Comparison of ENCODE assay signal across 15 mouse cellular contexts in the genomic region with DNA sequence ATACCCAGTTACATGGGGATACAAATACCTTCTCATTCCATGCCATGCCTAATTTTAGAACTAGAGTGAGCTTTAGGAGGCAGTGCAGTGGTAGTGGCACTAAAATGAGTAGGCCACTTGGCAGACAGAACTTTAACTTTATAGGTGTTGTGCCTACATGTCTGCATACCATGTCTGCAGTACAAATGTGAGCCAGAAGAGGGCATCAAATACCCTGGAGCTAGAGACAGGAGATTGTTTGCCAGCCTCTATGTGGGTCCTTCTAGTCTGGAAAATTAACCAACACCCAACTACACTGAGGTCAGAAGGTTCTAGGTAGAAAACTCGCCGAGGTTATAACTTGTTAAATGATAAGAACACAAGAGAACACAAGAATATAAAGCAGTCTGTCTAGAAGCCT. TPM values are rescaled to one million over a fixed set of nuclear protein-coding genes. Genes with fewer than 3 reads are reported as not detected.
A peak's percentile ranks its signal among the peaks of the same experiment; 100 is the strongest.
DNase-seq lines count a peak whose midpoint lies in the region; ATAC-seq and TF ChIP-seq lines count a peak whose summit lies in the region.
"Had no signal": no experiment of that assay in that cellular context is flagged by ENCODE, and none has a peak within 500 bp of the region (broad histone marks: within the 10 kb centered on the region; RNA-seq: fewer than 3 reads in every experiment).

No protein-coding gene starts in this region.

- H3K4me1 ChIP-seq in hindbrain, postnatal 0 days (ENCODE audit: insufficient read depth, low read length), result no peaks in the 10 kb centered on the region
- H3K4me1 ChIP-seq in hindbrain, embryonic 10.5 days (replicated peaks), result peaks cover 3% of the 10 kb centered on the region; the same call in 1 of the 2 replicates
- peaks cover 75% of the 10 kb centered on the region for H3K4me1 ChIP-seq in E14TG2a.4 (replicated peaks; ENCODE audit: low read depth, low read length)
- H3K4me1 ChIP-seq in limb, embryonic 11.5 days (ENCODE audit: control insufficient read depth, insufficient read depth, low read length), result no peaks in the 10 kb centered on the region
- H3K4me1 ChIP-seq: heart, embryonic 10.5 days had no signal

- no peaks in the 10 kb centered on the region for H3K9me3 ChIP-seq in hindbrain, postnatal 0 days (ENCODE audit: low read length)
- H3K9me3 ChIP-seq in hindbrain, embryonic 10.5 days, result no peaks in the 10 kb centered on the region
- H3K9me3 ChIP-seq in E14TG2a.4 (ENCODE audit: low read length), result no peaks in the 10 kb centered on the region
- no peaks in the 10 kb centered on the region for H3K9me3 ChIP-seq in limb, embryonic 11.5 days (ENCODE audit: control insufficient read depth, low read length)
- H3K9me3 ChIP-seq: embryonic facial prominence, embryonic 13.5 days; heart, embryonic 10.5 days had no signal

- H3K4me3 ChIP-seq in hindbrain, postnatal 0 days (ENCODE audit: low read length), result no peak overlapping the region
- H3K4me3 ChIP-seq in hindbrain, embryonic 10.5 days, result no peak overlapping the region
- 0 out of 2 replicates have a peak overlapping the region, but pooled peaks have one; percentile 90 for H3K4me3 ChIP-seq in E14TG2a.4 (replicated peaks; ENCODE audit: low read length)
- H3K4me3 ChIP-seq in limb, embryonic 11.5 days (ENCODE audit: low read depth, low read length), result no peak overlapping the region
- H3K4me3 ChIP-seq: embryonic facial prominence, embryonic 13.5 days; heart, embryonic 10.5 days had no signal

- 63% methylated on average over 2 of the region's 2 CpGs for WGBS in hindbrain, postnatal 0 days
- 71% methylated on average over 2 of the region's 2 CpGs for WGBS in hindbrain, embryonic 10.5 days
- WGBS in limb, embryonic 11.5 days, result 68% methylated on average over 2 of the region's 2 CpGs

- peak; percentile 58 for TF ChIP-seq CTCF in hindbrain, postnatal 0 days (IDR thresholded peaks at IDR 0.05; ENCODE audit: low read depth)
- peak; percentile 44 for TF ChIP-seq CTCF in E14TG2a.4 (conservative IDR thresholded peaks at IDR 0.05; ENCODE audit: low read length)

- no peaks in the 10 kb centered on the region for H3K27me3 ChIP-seq in hindbrain, postnatal 0 days (ENCODE audit: insufficient read depth, low read length)
- no peaks in the 10 kb centered on the region for H3K27me3 ChIP-seq in hindbrain, embryonic 10.5 days (ENCODE audit: insufficient read depth, poor library complexity, severe bottlenecking)
- H3K27me3 ChIP-seq in E14TG2a.4 (ENCODE audit: insufficient read depth, low read length), result no peaks in the 10 kb centered on the region
- no peaks in the 10 kb centered on the region for H3K27me3 ChIP-seq in limb, embryonic 11.5 days (ENCODE audit: control insufficient read depth, insufficient read depth, low read length)
- H3K27me3 ChIP-seq: embryonic facial prominence, embryonic 13.5 days had no signal

- no peak overlapping the region for H3K4me2 ChIP-seq in hindbrain, postnatal 0 days (ENCODE audit: low read depth, low read length)
- no peak overlapping the region for H3K4me2 ChIP-seq in limb, embryonic 11.5 days (ENCODE audit: low read depth, severe bottlenecking)
- H3K4me2 ChIP-seq: embryonic facial prominence, embryonic 13.5 days had no signal

- no peaks in the 10 kb centered on the region for H3K36me3 ChIP-seq in hindbrain, postnatal 0 days (ENCODE audit: insufficient read depth, low read length)
- no peaks in the 10 kb centered on the region for H3K36me3 ChIP-seq in hindbrain, embryonic 10.5 days
- H3K36me3 ChIP-seq in E14TG2a.4 (ENCODE audit: insufficient read depth, low read length), result peaks cover 72% of the 10 kb centered on the region
- H3K36me3 ChIP-seq in limb, embryonic 11.5 days (ENCODE audit: control insufficient read depth, insufficient read depth, low read length), result no peaks in the 10 kb centered on the region
- H3K36me3 ChIP-seq: embryonic facial prominence, embryonic 13.5 days; heart, embryonic 10.5 days had no signal

- H3K9ac ChIP-seq in hindbrain, postnatal 0 days (replicated peaks; ENCODE audit: low read length), result no peak overlapping the region
- no peak overlapping the region for H3K9ac ChIP-seq in limb, embryonic 11.5 days (ENCODE audit: low read length)
- H3K9ac ChIP-seq: embryonic facial prominence, embryonic 13.5 days had no signal

- DNase-seq in hindbrain, postnatal 0 days (ENCODE audit: low spot score), result peak; percentile 16
- no peak for DNase-seq in hindbrain, embryonic 10.5 days (ENCODE audit: low spot score)
- DNase-seq in A20 (ENCODE audit: low read depth, low spot score), result peak; percentile 56
- DNase-seq in limb, embryonic 11.5 days (ENCODE audit: low spot score), result peak; percentile 36
- no peak for DNase-seq in right cerebral cortex, postnatal 36 days (ENCODE audit: low spot score in 2 of 2)
- DNase-seq in right cerebral cortex, adult 18-20 months, result no peak
- DNase-seq in cerebellum, adult 9-11 months, result no peak
- DNase-seq: adrenal gland, adult 8-10 months; layer of hippocampus, postnatal 36 days had no signal

- no peak overlapping the region for H3K27ac ChIP-seq in hindbrain, postnatal 0 days
- H3K27ac ChIP-seq in hindbrain, embryonic 10.5 days, result no peak overlapping the region
- no peak overlapping the region for H3K27ac ChIP-seq in limb, embryonic 11.5 days (replicated peaks; ENCODE audit: low read depth, low read length)
- H3K27ac ChIP-seq: embryonic facial prominence, embryonic 13.5 days; heart, embryonic 10.5 days had no signal

- ATAC-seq in hindbrain, postnatal 0 days, result no peak
- no peak for ATAC-seq in limb, embryonic 11.5 days (ENCODE audit: insufficient number of reproducible peaks, low FRiP score, low TSS enrichment, low read depth)

RNA-seq across cellular contexts. Expression of gene Ccnb1ip1, which starts 9.0 kb away (rescaled TPM):
- not detected in 2 replicates for total RNA-seq in hindbrain, postnatal 0 days (2014; rRNA removed)
- 0.09 and 0.15 TPM in 2 replicates for polyA plus RNA-seq in hindbrain, postnatal 0 days (2015; fragmentation: Nextera tagmentation; extraction: Ambion mirVana)
- not detected in 2 replicates for polyA plus RNA-seq in hindbrain, embryonic 10.5 days (2016; fragmentation: Nextera tagmentation; extraction: Ambion mirVana)
- polyA plus RNA-seq in limb, embryonic 11.5 days (2014; fragmentation: Nextera tagmentation; extraction: Ambion mirVana), result not detected in 2 replicates
- total RNA-seq: layer of hippocampus, postnatal 36 days had no signal
- polyA plus RNA-seq: embryonic facial prominence, embryonic 13.5 days; heart, embryonic 10.5 days; lung, embryonic 16.5 days; neural tube, embryonic 14.5 days; stomach, embryonic 16.5 days had no signal

RNA-seq across cellular contexts. Expression of gene Parp2, which starts 9.1 kb away (rescaled TPM):
- 19.7 and 21.1 TPM in 2 replicates for total RNA-seq in hindbrain, postnatal 0 days (2014; rRNA removed)
- polyA plus RNA-seq in hindbrain, postnatal 0 days (2015; fragmentation: Nextera tagmentation; extraction: Ambion mirVana), result 36.2 and 36.6 TPM in 2 replicates
- 58.5 and 64.1 TPM in 2 replicates for polyA plus RNA-seq in hindbrain, embryonic 10.5 days (2016; fragmentation: Nextera tagmentation; extraction: Ambion mirVana)
- 71.6 and 79.9 TPM in 2 replicates for polyA plus RNA-seq in limb, embryonic 11.5 days (2014; fragmentation: Nextera tagmentation; extraction: Ambion mirVana)

RNA-seq across cellular contexts. Expression of gene Ttc5, which starts 13.2 kb away (rescaled TPM):
- 90.8 and 91.6 TPM in 2 replicates for total RNA-seq in hindbrain, postnatal 0 days (2014; rRNA removed)
- polyA plus RNA-seq in hindbrain, postnatal 0 days (2015; fragmentation: Nextera tagmentation; extraction: Ambion mirVana), result 95.3 and 95.8 TPM in 2 replicates
- 108 and 123 TPM in 2 replicates for polyA plus RNA-seq in hindbrain, embryonic 10.5 days (2016; fragmentation: Nextera tagmentation; extraction: Ambion mirVana)
- 79.5 and 85.3 TPM in 2 replicates for polyA plus RNA-seq in limb, embryonic 11.5 days (2014; fragmentation: Nextera tagmentation; extraction: Ambion mirVana)

RNA-seq across cellular contexts. Expression of gene Olfr749, which starts 53.6 kb away (rescaled TPM):
- not detected in 2 replicates for total RNA-seq in hindbrain, postnatal 0 days (2014; rRNA removed)
- not detected in 2 replicates for polyA plus RNA-seq in hindbrain, postnatal 0 days (2015; fragmentation: Nextera tagmentation; extraction: Ambion mirVana)
- polyA plus RNA-seq in hindbrain, embryonic 10.5 days (2016; fragmentation: Nextera tagmentation; extraction: Ambion mirVana), result not detected in 2 replicates
- polyA plus RNA-seq in limb, embryonic 11.5 days (2014; fragmentation: Nextera tagmentation; extraction: Ambion mirVana), result not detected in 2 replicates
- total RNA-seq: adrenal gland, adult 8-10 months; layer of hippocampus, postnatal 36 days had no signal
- polyA plus RNA-seq: embryonic facial prominence, embryonic 13.5 days; heart, embryonic 10.5 days; lung, embryonic 16.5 days; neural tube, embryonic 14.5 days; stomach, embryonic 16.5 days had no signal

Comparison
In these comparisons a context has a peak if more than half of its experiments do, and no peak if none do; other contexts are left out.
1. DNase-seq: peak in hindbrain, postnatal 0 days (single experiment), A20 (single experiment) and limb, embryonic 11.5 days (single experiment); none in hindbrain, embryonic 10.5 days (single experiment), right cerebral cortex, postnatal 36 days (0 of 2), right cerebral cortex, adult 18-20 months (single experiment) and cerebellum, adult 9-11 months (single experiment).